Mouse (Mus musculus) heart, postnatal 36 days (tissue): Measurements from ENCODE around the gene Ints12. TPM values are rescaled to one million over a fixed set of nuclear protein-coding genes. Genes with fewer than 3 reads are reported as not detected.

Source experiments
- DNase-seq, 2 experiments: peaks; one replicate each; pipeline ENCODE4 v3.0.0; 2021 to 2022
- intact Hi-C: fragments of 180-260 bp; cut with DNase I; formaldehyde crosslinking; loops from one replicate; pipeline ENCODE4 v1.15.1; 2025
- total RNA-seq, 2 experiments: library from RNA; stranded (reverse); gene quantifications; 2 replicates each; pipeline ENCODE4 v1.2.3; 2021

Gene Ints12
- total RNA-seq, 2 experiments from 2014 or later = 7.6 to 8.4 TPM

DNA sequence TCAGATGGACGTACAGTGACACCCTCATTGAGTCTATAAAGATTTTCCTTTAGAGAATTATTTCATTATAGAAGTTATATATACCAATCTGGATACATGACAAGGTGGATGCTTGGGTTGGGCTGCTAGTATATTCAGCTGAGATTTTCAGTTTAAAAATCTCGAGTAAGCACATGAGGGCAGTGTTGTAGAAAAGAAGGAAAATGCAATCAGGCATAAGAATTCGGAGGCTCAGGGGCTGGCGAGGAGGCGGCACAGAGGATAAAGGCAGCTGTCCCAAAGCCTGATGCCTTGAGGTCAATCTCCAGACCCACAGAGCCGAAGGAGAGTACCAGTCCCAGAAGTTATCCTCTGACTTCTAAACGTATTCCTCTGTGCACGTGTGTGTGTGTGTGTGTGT, 41.0 kb downstream of the Ints12 start:
- no peak for DNase-seq
- intact Hi-C loops = no loop called here

DNA sequence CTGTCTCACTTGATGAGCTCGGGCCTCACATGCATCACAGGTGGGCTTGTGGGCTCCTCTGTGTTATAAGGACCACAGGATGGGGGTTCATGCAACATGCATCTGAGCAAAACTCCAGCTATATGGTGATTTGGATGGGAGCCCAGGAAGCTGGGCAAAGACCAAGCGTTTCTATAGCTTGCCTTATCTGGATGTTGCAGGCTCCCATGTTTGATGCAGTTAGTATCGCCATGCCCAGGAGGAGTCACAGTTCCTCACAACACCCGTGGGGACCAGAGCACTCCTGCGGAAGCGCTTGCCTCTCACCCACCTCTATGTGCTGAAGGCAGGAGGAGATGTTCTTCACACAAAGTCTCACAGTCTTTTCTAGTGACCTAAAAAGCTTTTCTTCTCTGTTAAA, 50.2 kb downstream of the Ints12 start:
- DNase-seq = no peak
- intact Hi-C loops = no loop called here

DNA sequence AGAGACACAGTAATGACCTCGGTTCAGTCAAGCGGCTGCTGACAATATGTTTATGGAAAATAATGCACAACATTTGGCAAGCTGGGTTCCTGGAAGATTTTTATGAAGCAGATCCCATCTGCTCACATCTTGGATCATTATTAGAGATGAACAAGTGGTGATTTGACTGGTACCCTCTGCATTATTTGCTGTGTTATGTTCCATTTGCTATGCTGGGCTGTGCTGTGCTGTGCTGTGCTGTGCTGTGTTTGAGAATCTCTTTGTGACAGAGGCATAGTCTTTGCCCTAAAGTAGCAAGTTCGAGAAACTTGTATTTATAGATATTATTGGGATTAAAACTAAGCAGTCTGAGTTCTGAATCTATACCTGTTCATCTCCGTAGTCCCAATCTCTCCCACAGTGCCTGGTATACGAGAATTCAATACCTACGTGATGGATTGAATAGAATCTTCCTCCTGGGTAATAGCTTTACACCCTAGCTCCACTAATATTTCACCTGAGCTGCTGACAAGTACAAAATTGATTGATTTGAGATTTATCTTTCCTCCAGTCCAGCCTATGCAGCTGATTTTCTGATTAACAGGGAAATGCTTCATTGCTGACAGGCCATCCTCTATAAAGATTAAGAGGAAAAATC, 53.0 kb downstream of the Ints12 start:
- intact Hi-C loops = no loop called here
- DNase-seq = no peak

DNA sequence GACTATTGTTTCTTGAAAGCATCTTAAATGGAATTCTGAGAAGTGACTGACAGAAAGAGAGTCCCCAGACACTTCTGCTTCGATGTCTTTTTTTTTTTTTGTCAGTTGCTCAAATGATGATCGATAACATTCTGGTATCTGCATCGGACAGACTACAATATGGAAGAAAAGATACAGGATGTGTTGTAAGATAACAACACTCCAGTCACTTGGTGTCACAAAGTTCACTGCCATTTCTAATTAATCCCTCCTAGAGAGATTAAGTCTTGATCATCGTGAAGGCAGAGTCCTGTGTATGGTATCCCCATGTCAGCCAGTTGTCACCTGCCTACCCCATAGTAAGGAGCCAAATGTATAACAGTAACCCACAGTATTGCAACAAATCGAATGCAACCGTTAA, 60.0 kb downstream of the Ints12 start:
- no peak for DNase-seq
- intact Hi-C loops = no loop called here

DNA sequence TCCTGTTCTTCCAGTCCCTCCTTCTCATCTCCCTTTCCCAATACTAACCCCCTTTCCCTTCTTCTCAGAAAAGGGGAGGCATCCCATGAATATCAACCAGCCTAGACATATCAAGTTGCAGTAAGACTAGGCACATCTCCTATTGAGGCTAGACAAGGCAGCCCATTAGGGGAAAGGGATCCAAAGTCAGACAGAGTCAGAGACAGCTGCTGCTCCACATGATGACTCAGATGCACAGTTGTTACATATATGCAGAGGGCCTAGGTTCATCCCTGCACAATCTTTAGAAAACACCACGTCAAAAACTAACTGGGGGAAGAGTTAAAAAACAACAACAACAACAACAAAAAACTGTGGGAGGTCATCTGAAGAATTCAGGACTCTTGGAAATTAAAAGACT, 61.2 kb downstream of the Ints12 start:
- intact Hi-C loops = no loop called here
- DNase-seq = no peak

DNA sequence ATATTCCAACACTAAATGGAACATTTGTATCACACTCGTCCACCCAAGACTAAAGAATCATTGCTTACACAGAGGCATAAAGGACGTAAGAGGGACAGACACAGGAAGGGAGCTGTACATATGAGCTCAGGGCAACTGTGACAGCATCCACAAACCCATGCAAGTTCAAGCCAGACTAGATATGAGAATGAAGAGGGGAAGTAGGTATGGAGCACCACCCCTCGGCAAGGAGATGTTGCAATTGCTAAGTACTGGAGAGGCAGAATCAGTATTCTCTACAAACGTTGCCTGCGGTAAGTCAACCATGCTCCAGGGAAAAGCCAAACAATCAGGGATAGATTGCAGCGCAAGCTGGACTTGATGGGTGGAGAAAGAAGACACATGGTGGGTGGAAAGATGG, 62.0 kb downstream of the Ints12 start:
- intact Hi-C loops = no loop called here
- DNase-seq = no peak

DNA sequence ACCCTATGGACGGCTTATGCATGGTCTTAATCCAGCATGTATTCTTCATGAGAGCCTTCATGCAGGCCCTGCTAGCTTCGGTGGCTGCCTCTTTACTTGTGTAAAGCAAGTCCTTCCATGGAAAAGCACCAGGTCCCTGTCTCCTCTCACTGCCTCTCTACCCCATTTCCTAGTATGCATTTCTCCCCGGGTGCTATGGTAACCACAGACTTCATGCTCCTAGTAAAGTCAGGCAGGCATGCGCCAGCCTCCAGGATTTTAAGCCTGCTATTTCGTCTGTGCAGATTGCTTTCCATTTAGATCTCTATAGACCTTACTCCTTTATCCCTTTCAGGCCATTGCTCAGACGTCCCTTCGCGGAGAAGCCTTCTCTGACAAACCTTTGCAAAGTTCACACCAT, 63.0 kb downstream of the Ints12 start:
- intact Hi-C loops = no loop called here
- no peak for DNase-seq

DNA sequence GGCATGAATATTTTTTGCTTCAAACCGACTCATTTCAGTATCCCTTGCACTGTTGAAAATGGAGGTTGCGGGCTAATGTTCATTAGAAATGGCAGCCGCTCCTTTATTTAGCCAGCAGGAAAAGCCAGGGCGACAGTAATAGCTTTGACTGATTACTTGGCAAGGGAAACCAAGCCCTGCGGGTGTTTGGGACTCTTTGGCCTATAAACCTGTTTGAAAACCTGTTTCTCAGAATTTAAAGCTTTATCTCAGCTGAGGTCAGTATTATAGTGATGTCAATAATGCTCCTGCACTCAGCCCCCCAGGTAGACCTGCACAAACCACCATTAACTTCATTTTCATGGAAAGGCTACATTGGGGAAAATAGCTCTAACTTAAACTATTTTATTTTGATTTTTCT, 66.6 kb downstream of the Ints12 start:
- intact Hi-C loops = no loop called here

More for the DNA sequence above, 66.6 kb downstream of the Ints12 start:
- no peak for DNase-seq

Other genes starting within 250 kb of the Ints12 start
- 1 to 10 TPM; 3.3 to 4.1 TPM for gene Npnt, start 141.5 kb upstream of the Ints12 start, total RNA-seq
- 1 to 10 TPM; 1.9 to 2.6 TPM for gene Gstcd, start 193 bp downstream of the Ints12 start, total RNA-seq
- gene Arhgef38, start 143.1 kb downstream of the Ints12 start, total RNA-seq = not detected
- 100 to 1,000 TPM; 138 to 145 TPM for gene Ppa2, start 218.3 kb downstream of the Ints12 start, total RNA-seq